Mouse (Mus musculus) hindbrain, embryonic 13.5 days (tissue): ENCODE measurements around the gene 2010111I01Rik. TPM values are rescaled to one million over a fixed set of nuclear protein-coding genes. Genes with fewer than 3 reads are reported as not detected.

ENCODE experiments used
- ATAC-seq: fragments of 200-750 bp; cut with Nextera tagmentation; 2 replicates; pipeline ENCODE4 v1.8.0; 2017; ENCODE audit warnings: moderate TSS enrichment; ENCODE audit not compliant: low FRiP score
- H3K27ac ChIP-seq: fragments of 300-500 bp; sonication (generic); 2 replicates; pipeline ENCODE4 v1.5.1; 2015; ENCODE audit warnings: inconsistent platforms, mild to moderate bottlenecking, moderate library complexity
- H3K27me3 ChIP-seq: fragments of 300-500 bp; sonication (generic); 2 replicates; pipeline ENCODE4 v1.6.1; 2015; ENCODE audit warnings: mild to moderate bottlenecking, inconsistent platforms
- H3K36me3 ChIP-seq: fragments of 300-500 bp; sonication (generic); 2 replicates; pipeline ENCODE4 v1.6.1; 2015; ENCODE audit warnings: mild to moderate bottlenecking, inconsistent platforms
- H3K4me1 ChIP-seq: fragments of 300-500 bp; sonication (generic); replicated peaks from 2 replicates; pipeline ENCODE4 v1.6.1; 2015; ENCODE audit warnings: inconsistent platforms
- H3K4me2 ChIP-seq: fragments of 300-500 bp; sonication (generic); 2 replicates; pipeline ENCODE4 v1.6.1; 2015; ENCODE audit warnings: inconsistent platforms, mild to moderate bottlenecking, moderate library complexity
- H3K4me3 ChIP-seq: fragments of 300-500 bp; sonication (generic); 2 replicates; pipeline ENCODE4 v1.5.1; 2015; ENCODE audit warnings: mild to moderate bottlenecking, inconsistent platforms
- H3K9ac ChIP-seq: fragments of 300-500 bp; sonication (generic); 2 replicates; pipeline ENCODE4 v1.6.1; 2015; ENCODE audit warnings: mild to moderate bottlenecking, inconsistent platforms
- H3K9me3 ChIP-seq: fragments of 300-500 bp; sonication (generic); 2 replicates; pipeline ENCODE4 v1.6.1; 2016; ENCODE audit warnings: inconsistent platforms
- WGBS: fragments of 180-500 bp; shearing (Covaris S2); methylation state at CpG from one replicate; pipeline ENCODE4 v1.1.7; 2015; 5-methylcytosine and 5-hydroxymethylcytosine counted together
- polyA plus RNA-seq: library from polyadenylated mRNA; unstranded; fragments of >200 nt; fragmentation: Nextera tagmentation; extraction: Ambion mirVana; gene quantifications from 2 replicates; pipeline ENCODE4 v1.2.1, GENCODE M21; 2015

Gene 2010111I01Rik
- polyA plus RNA-seq, 1 experiment from 2014 or later, result 36.5 TPM

- Histone ChIP-seq H3K4me1 (peaks cover 5% of the 10 kb centered on the region), H3K27ac (no peak overlapping the region), H3K4me3 (no peak overlapping the region), H3K9me3 (no peaks in the 10 kb centered on the region), H3K9ac (no peak overlapping the region), H3K4me2 (no peak overlapping the region), H3K36me3 (no peaks in the 10 kb centered on the region), H3K27me3 (no peaks in the 10 kb centered on the region)
- ATAC-seq, result no peak
Observed at GRCm38 (mm10) chr13:63138376-63139048, 173.8 kb downstream of the 2010111I01Rik start.

DNA sequence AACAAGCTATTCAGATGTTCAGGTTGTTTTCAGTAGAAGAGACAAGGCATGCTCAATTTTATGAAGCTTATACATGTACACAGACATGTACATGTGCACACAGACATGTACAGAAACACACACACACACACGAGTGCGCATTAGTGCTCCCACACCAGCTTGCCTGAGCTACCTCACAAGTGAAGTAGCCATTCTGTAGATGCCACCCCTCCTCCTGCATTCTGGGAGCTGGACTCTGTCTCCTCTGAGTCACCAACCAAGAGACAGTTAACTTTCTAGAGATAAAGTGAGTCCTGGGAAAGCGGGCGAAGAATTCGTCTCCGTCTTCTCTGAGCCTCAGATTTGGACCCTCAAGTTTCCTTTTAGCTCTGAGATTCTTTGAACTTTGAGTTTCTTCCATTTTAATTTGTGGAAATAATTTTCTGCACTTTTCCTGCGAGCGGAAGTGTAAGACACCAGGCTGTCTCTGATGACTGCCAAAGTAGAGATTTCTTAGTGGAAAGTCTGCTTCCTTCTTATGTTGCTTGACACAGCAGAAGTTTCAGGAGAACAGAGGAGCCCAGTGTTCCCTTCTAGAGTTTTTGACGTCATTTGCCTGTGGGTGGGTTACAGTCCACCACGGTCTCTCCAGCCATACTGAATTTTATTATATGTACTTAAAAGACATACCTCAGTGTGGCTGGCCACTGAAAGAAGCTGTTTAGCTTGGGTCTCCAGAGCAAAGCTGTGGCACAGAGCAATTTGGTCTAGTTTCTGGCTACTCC lies 175.0 kb downstream of the 2010111I01Rik start:
- Histone ChIP-seq H3K36me3 (no peaks in the 10 kb centered on the region), H3K4me2 (no peak overlapping the region), H3K4me1 (peaks cover 5% of the 10 kb centered on the region), H3K9me3 (no peaks in the 10 kb centered on the region), H3K4me3 (no peak overlapping the region), H3K27ac (no peak overlapping the region), H3K27me3 (no peaks in the 10 kb centered on the region), H3K9ac (no peak overlapping the region)
- ATAC-seq, result no peak
- 90% methylated on average over 10 of the region's 10 CpGs for WGBS

GRCm38 (mm10) chr13:63140784-63141183 lies 176.1 kb downstream of the 2010111I01Rik start:
- H3K27me3 ChIP-seq, result no peaks in the 10 kb centered on the region
- H3K36me3 ChIP-seq, result no peaks in the 10 kb centered on the region
- H3K9ac ChIP-seq, result no peak overlapping the region
- H3K4me3 ChIP-seq, result no peak overlapping the region
- H3K9me3 ChIP-seq, result no peaks in the 10 kb centered on the region
- 91% methylated on average over 6 of the region's 6 CpGs for WGBS
- H3K4me1 ChIP-seq, result peaks cover 5% of the 10 kb centered on the region
- ATAC-seq, result no peak
- no peak overlapping the region for H3K27ac ChIP-seq
- H3K4me2 ChIP-seq, result no peak overlapping the region

- Histone ChIP-seq H3K9me3 (no peaks in the 10 kb centered on the region), H3K27me3 (no peaks in the 10 kb centered on the region), H3K4me2 (no peak overlapping the region), H3K27ac (no peak overlapping the region), H3K36me3 (no peaks in the 10 kb centered on the region), H3K4me1 (peaks cover 5% of the 10 kb centered on the region), H3K4me3 (no peak overlapping the region), H3K9ac (no peak overlapping the region)
- no peak for ATAC-seq
Observed at GRCm38 (mm10) chr13:63141275-63141674, 176.6 kb downstream of the 2010111I01Rik start.

- Histone ChIP-seq H3K9me3 (no peaks in the 10 kb centered on the region), H3K27me3 (no peaks in the 10 kb centered on the region), H3K4me3 (no peak overlapping the region), H3K4me2 (no peak overlapping the region), H3K4me1 (no peaks in the 10 kb centered on the region), H3K27ac (no peak overlapping the region), H3K9ac (no peak overlapping the region), H3K36me3 (no peaks in the 10 kb centered on the region)
- 46% methylated on average over 4 of the region's 4 CpGs for WGBS
- ATAC-seq, result no peak
Observed at GRCm38 (mm10) chr13:63146604-63147188, 182.0 kb downstream of the 2010111I01Rik start.

GRCm38 (mm10) chr13:63148157-63148556 lies 183.5 kb downstream of the 2010111I01Rik start:
- no peak for ATAC-seq
- H3K9ac ChIP-seq, result no peak overlapping the region
- H3K4me1 ChIP-seq, result no peaks in the 10 kb centered on the region
- no peak overlapping the region for H3K4me3 ChIP-seq
- WGBS, result 23% methylated on average over 1 of the region's 1 CpGs
- no peaks in the 10 kb centered on the region for H3K36me3 ChIP-seq
- H3K27me3 ChIP-seq, result no peaks in the 10 kb centered on the region
- no peak overlapping the region for H3K27ac ChIP-seq
- H3K9me3 ChIP-seq, result no peaks in the 10 kb centered on the region
- H3K4me2 ChIP-seq, result no peak overlapping the region

- Histone ChIP-seq H3K36me3 (no peaks in the 10 kb centered on the region), H3K9ac (no peak overlapping the region), H3K4me2 (no peak overlapping the region), H3K4me1 (0 out of 2 replicates have a peak, but pooled peaks cover 5% of the 10 kb centered on the region), H3K27ac (no peak overlapping the region), H3K9me3 (no peaks in the 10 kb centered on the region), H3K27me3 (no peaks in the 10 kb centered on the region), H3K4me3 (no peak overlapping the region)
- ATAC-seq, result no peak
- 53% methylated on average over 2 of the region's 2 CpGs for WGBS
Observed at GRCm38 (mm10) chr13:63150470-63151020, 185.9 kb downstream of the 2010111I01Rik start.

DNA sequence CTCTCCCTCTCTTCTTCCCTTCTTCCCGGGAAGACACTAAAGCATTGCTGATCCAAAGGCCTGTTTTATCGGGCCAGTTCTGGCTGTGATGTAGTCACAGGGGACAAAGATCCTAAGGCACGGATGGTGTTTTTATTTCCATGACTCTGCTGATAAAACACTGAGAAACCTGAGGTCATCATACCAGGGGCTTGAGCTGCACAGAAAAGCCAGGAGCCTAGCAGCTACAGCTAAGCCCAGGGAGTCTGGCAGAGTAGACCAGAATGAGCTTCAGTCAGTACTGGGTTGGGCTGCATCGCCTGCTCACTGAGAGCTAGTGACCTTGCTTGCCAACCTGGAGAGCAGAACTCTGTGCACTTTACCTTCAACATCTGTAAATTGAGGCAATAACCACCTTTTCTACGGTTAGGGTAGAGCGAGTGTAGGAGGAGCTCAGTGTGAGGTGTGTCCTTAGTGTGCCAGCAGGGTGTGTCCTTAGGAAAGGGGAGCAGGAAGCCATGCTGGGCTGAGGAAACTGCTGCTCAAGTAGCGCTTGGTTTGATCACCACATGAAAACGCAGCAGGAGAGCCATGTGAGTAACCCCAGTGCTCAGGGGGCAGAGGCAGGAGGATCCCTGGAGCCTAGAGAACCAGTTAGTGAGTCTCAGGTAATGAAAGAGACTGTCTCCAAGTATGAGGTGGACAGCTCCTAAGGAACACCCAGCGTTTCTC lies 186.5 kb downstream of the 2010111I01Rik start:
- H3K27me3 ChIP-seq, result no peaks in the 10 kb centered on the region
- H3K9me3 ChIP-seq, result no peaks in the 10 kb centered on the region
- no peak overlapping the region for H3K27ac ChIP-seq
- no peaks in the 10 kb centered on the region for H3K36me3 ChIP-seq
- H3K4me2 ChIP-seq, result no peak overlapping the region
- H3K4me3 ChIP-seq, result no peak overlapping the region
- 0 out of 2 replicates have a peak, but pooled peaks cover 8% of the 10 kb centered on the region for H3K4me1 ChIP-seq
- 85% methylated on average over 9 of the region's 9 CpGs for WGBS
- no peak overlapping the region for H3K9ac ChIP-seq
- no peak for ATAC-seq

GRCm38 (mm10) chr13:63152498-63152897 lies 187.8 kb downstream of the 2010111I01Rik start:
- WGBS, result 92% methylated on average over 3 of the region's 3 CpGs
- no peaks in the 10 kb centered on the region for H3K9me3 ChIP-seq
- no peak for ATAC-seq

DNA sequence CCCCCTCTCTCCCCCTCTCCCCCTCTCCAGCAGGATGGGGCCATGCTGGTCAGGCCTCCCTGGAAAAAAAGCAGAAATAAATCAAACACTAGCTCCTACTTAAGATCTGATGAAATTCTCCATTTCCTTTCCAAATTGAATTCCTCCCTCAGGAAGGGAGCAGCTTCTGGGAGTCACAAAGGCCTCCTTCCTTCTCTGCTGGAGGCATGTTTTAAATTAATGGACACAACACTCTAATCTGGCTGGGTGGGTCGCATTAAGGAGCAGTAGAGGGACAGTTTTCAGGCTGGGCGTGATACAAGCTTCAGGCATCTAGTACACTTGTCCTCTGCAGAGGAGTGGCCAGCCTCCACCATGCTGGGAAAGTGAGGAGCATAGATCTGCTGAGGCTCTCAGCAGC lies 188.7 kb downstream of the 2010111I01Rik start:
- H3K27me3 ChIP-seq, result no peaks in the 10 kb centered on the region
- no peaks in the 10 kb centered on the region for H3K36me3 ChIP-seq
- no peaks in the 10 kb centered on the region for H3K9me3 ChIP-seq
- 0 out of 2 replicates have a peak overlapping the region, but pooled peaks have one; percentile 30 for H3K27ac ChIP-seq
- no peak for ATAC-seq
- H3K4me3 ChIP-seq, result no peak overlapping the region
- 0 out of 2 replicates have a peak, but pooled peaks cover 8% of the 10 kb centered on the region for H3K4me1 ChIP-seq
- WGBS, result 59% methylated on average over 2 of the region's 2 CpGs
- no peak overlapping the region for H3K4me2 ChIP-seq
- H3K9ac ChIP-seq, result no peak overlapping the region

More at GRCm38 (mm10) chr13:63152498-63152897, 187.8 kb downstream of the 2010111I01Rik start:
- no peaks in the 10 kb centered on the region for H3K36me3 ChIP-seq
- no peak overlapping the region for H3K9ac ChIP-seq
- H3K4me1 ChIP-seq, result 0 out of 2 replicates have a peak, but pooled peaks cover 8% of the 10 kb centered on the region
- no peaks in the 10 kb centered on the region for H3K27me3 ChIP-seq
- H3K4me3 ChIP-seq, result no peak overlapping the region
- no peak overlapping the region for H3K27ac ChIP-seq
- no peak overlapping the region for H3K4me2 ChIP-seq

GRCm38 (mm10) chr13:63154851-63155571 lies 190.3 kb downstream of the 2010111I01Rik start:
- no peak overlapping the region for H3K4me2 ChIP-seq
- no peaks in the 10 kb centered on the region for H3K27me3 ChIP-seq
- no peaks in the 10 kb centered on the region for H3K36me3 ChIP-seq
- H3K9ac ChIP-seq, result no peak overlapping the region
- H3K4me3 ChIP-seq, result no peak overlapping the region
- 63% methylated on average over 7 of the region's 7 CpGs for WGBS
- H3K9me3 ChIP-seq, result no peaks in the 10 kb centered on the region
- 0 out of 2 replicates have a peak, but pooled peaks cover 8% of the 10 kb centered on the region for H3K4me1 ChIP-seq
- H3K27ac ChIP-seq, result no peak overlapping the region; the same call in 1 of the 2 replicates
- no peak for ATAC-seq
